Mouse (Mus musculus) small intestine, adult 10 weeks (tissue): ENCODE results near the gene Angptl1. TPM values are rescaled to one million over a fixed set of nuclear protein-coding genes. Genes with fewer than 3 reads are reported as not detected.

ENCODE experiments used
- polyA plus RNA-seq: library from polyadenylated mRNA; stranded (reverse); fragments of 350-450 nt; fragmentation: Illumina TruSeq; extraction: RNeasy Lipid Tissue Mini Kit (QIAGEN cat#74804); gene quantifications from one replicate; pipeline ENCODE4 v1.2.3, GENCODE M21; 2014; ENCODE audit warnings: low replicate concordance

Angptl1 gene
- 7.6 TPM for polyA plus RNA-seq

GRCm38 (mm10) chr1:156838177-156838576 is at the start of gene Angptl1:
Angptl1 (plus strand) TSS chr1:156838562.

Other genes starting within 250 kb of the Angptl1 start
- gene Tor3a, start 164.2 kb upstream of the Angptl1 start, polyA plus RNA-seq, result 6.8 TPM
- 105 TPM for gene Fam20b, start 119.5 kb upstream of the Angptl1 start, polyA plus RNA-seq
- 101 TPM for gene Ralgps2, start 101.1 kb downstream of the Angptl1 start, polyA plus RNA-seq